Mouse (Mus musculus) thymus, adult 2 months (tissue): ENCODE results near the gene Dnal4.

ENCODE experiments used
- CTCF ChIP-seq: fragments of 200-500 bp; IDR thresholded peaks from 2 replicates; pipeline ENCODE4 v1.5.1; 2012; ENCODE audit warnings: mild to moderate bottlenecking, control low read depth, low read length, moderate library complexity, borderline replicate concordance; ENCODE audit not compliant: control insufficient read depth, poor library complexity, insufficient read depth; ENCODE audit errors: extremely low read depth
- POLR2A ChIP-seq: fragments of 200-500 bp; IDR thresholded peaks from 2 replicates; pipeline ENCODE4 v1.6.1; 2012; ENCODE audit warnings: mild to moderate bottlenecking, low read length, control low read depth, moderate library complexity; ENCODE audit not compliant: control insufficient read depth, poor library complexity, insufficient read depth; ENCODE audit errors: extremely low read depth

GRCm38 (mm10) chr15:79728731-79729388 is 48.8 kb downstream of the Dnal4 start:
- no peak for TF ChIP-seq CTCF
- TF ChIP-seq POLR2A, result no peak
